Mouse (Mus musculus) heart, embryonic 13.5 days (tissue): ENCODE measurements at regions not wholly inside any gene's neighbourhood (a gene's known extent, or its start where the extent isn't known, plus 50 kb on each side); places are given as distances from the start of the nearest gene placed in this dataset.

Experiments
- ATAC-seq: fragments of 200-750 bp; cut with Nextera tagmentation; 2 replicates; pipeline ENCODE4 v1.8.0; 2017; ENCODE audit warnings: moderate TSS enrichment; ENCODE audit not compliant: insufficient number of reproducible peaks, low FRiP score, low TSS enrichment; ENCODE audit errors: extremely low read depth
- H3K27ac ChIP-seq: fragments of 300-500 bp; sonication (generic); replicated peaks from 2 replicates; pipeline ENCODE4 v1.5.1; 2015; ENCODE audit warnings: moderate library complexity, mild to moderate bottlenecking, inconsistent platforms
- H3K27me3 ChIP-seq: fragments of 300-500 bp; sonication (generic); replicated peaks from 2 replicates; pipeline ENCODE4 v1.6.1; 2015; ENCODE audit warnings: mild to moderate bottlenecking, inconsistent platforms
- H3K36me3 ChIP-seq: fragments of 300-500 bp; sonication (generic); 2 replicates; pipeline ENCODE4 v1.6.1; 2015; ENCODE audit warnings: mild to moderate bottlenecking, inconsistent platforms
- H3K4me1 ChIP-seq: fragments of 300-500 bp; sonication (generic); 2 replicates; pipeline ENCODE4 v1.6.1; 2015; ENCODE audit warnings: inconsistent platforms
- H3K4me2 ChIP-seq: fragments of 300-500 bp; sonication (generic); 2 replicates; pipeline ENCODE4 v1.6.1; 2015; ENCODE audit warnings: inconsistent platforms, mild to moderate bottlenecking, moderate library complexity
- H3K4me3 ChIP-seq: fragments of 300-500 bp; sonication (generic); 2 replicates; pipeline ENCODE4 v1.5.1; 2015; ENCODE audit warnings: moderate library complexity, mild to moderate bottlenecking, inconsistent platforms
- H3K9ac ChIP-seq: fragments of 300-500 bp; sonication (generic); 2 replicates; pipeline ENCODE4 v1.6.1; 2015; ENCODE audit warnings: inconsistent platforms, mild to moderate bottlenecking, moderate library complexity
- H3K9me3 ChIP-seq: fragments of 300-500 bp; sonication (generic); 2 replicates; pipeline ENCODE4 v1.6.1; 2016; ENCODE audit warnings: inconsistent platforms
- WGBS: fragments of 180-500 bp; shearing (Covaris S2); methylation state at CpG from one replicate; pipeline ENCODE4 v1.1.7; 2015; ENCODE audit warnings: mixed read lengths; 5-methylcytosine and 5-hydroxymethylcytosine counted together

GRCm38 (mm10) chr10:30918322-30918988, 75.9 kb upstream of the Hey2 start:
- Histone ChIP-seq H3K27me3 (no peaks in the 10 kb centered on the region), H3K4me2 (no peak overlapping the region), H3K4me3 (no peak overlapping the region), H3K27ac (no peak overlapping the region), H3K9ac (no peak overlapping the region), H3K9me3 (no peaks in the 10 kb centered on the region), H3K36me3 (no peaks in the 10 kb centered on the region), H3K4me1 (peaks cover 3% of the 10 kb centered on the region; the same call in 1 of the 2 replicates)
- WGBS, result 68% methylated on average over 3 of the region's 3 CpGs
- ATAC-seq, result no peak

- Histone ChIP-seq H3K4me1 (peaks cover 5% of the 10 kb centered on the region; the same call in 1 of the 2 replicates), H3K36me3 (no peaks in the 10 kb centered on the region), H3K4me3 (no peak overlapping the region), H3K4me2 (no peak overlapping the region), H3K9me3 (no peaks in the 10 kb centered on the region), H3K27me3 (no peaks in the 10 kb centered on the region), H3K27ac (no peak overlapping the region), H3K9ac (no peak overlapping the region)
- WGBS, result 25% methylated on average over 3 of the region's 3 CpGs
- no peak for ATAC-seq
Observed at GRCm38 (mm10) chr10:30893771-30894170, 51.2 kb upstream of the Hey2 start.
